Mouse (Mus musculus) testis, postnatal 14 days (tissue): ENCODE measurements at regions not wholly inside any gene's neighbourhood (a gene's known extent, or its start where the extent isn't known, plus 50 kb on each side); places are given as distances from the start of the nearest gene placed in this dataset.

Experiments
- DNase-seq: peaks from one replicate; pipeline ENCODE4 v3.0.0; 2021; ENCODE audit warnings: low spot score

- DNase-seq = no peak
These were observed 130.0 kb downstream of the Polr2m start for GRCm38 (mm10) chr9:71355721-71356120.
